Mouse (Mus musculus): ENCODE results near the gene Ephb6.

DNA sequence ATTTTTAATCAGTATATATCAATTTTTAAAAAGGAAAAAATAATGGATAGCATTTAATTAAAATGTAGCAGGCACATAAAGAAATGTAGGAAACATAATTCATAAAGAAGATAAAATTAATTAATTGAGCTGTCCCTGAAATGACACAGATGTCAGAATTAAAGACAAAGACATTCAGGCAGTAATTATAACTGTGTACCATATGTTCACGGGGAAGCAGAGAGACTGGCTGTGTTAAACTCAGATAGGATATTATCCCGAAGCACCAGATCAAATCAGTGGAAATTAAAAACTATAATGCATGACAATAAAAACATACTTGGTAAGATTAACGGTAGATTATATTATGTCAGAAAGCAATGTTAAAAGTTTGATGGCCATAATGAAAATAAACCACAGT is 36.2 kb upstream of the Ephb6 start:
- TF ChIP-seq CTCF (IDR thresholded peaks at IDR 0.05; ENCODE audit: insufficient read depth, low read depth, low read length) = no peak
- no peak for TF ChIP-seq POLR2A (IDR thresholded peaks at IDR 0.05; ENCODE audit: insufficient read depth, low read depth, low read length)

Measured in olfactory bulb, adult 2 months (tissue).